Mouse (Mus musculus) heart, postnatal 14 days (tissue): ENCODE results near the gene Bspry. TPM values are rescaled to one million over a fixed set of nuclear protein-coding genes. Genes with fewer than 3 reads are reported as not detected.

ENCODE experiments used
- DNase-seq, 2 experiments: peaks; one replicate each; pipeline ENCODE4 v3.0.0; 2021 to 2022
- intact Hi-C: fragments of 180-260 bp; cut with DNase I; formaldehyde crosslinking; loops from one replicate; pipeline ENCODE4 v1.15.1; 2025
- total RNA-seq, 2 experiments: library from RNA; stranded (reverse); gene quantifications; 2 replicates each; pipeline ENCODE4 v1.2.3; 2021

The Bspry gene
- total RNA-seq, 2 experiments from 2014 or later: 0.12 TPM; not detected in 1

GRCm38 (mm10) chr4:62544801-62545200 lies 64.9 kb downstream of the Bspry start:
- no peak for DNase-seq

More at GRCm38 (mm10) chr4:62544801-62545200, 64.9 kb downstream of the Bspry start:
- intact Hi-C loops: no loop called here

Other genes starting within 250 kb of the Bspry start
- gene Zfp37, start 249.0 kb upstream of the Bspry start, total RNA-seq: 1 to 10 TPM; 2.3 to 2.8 TPM
- gene Slc31a2, start 217.5 kb upstream of the Bspry start, total RNA-seq: 10 to 100 TPM; 16.2 to 17.2 TPM
- 10 to 100 TPM; 19.5 to 23.6 TPM for gene Fkbp15, start 119.5 kb upstream of the Bspry start, total RNA-seq
- 10 to 100 TPM; 25.9 to 28.5 TPM for gene Slc31a1, start 119.3 kb upstream of the Bspry start, total RNA-seq
- gene Cdc26, start 71.4 kb upstream of the Bspry start, total RNA-seq: 10 to 100 TPM; 42.3 to 44.4 TPM
- 10 to 100 TPM in 1 of 2 experiments, 1 to 10 TPM in 1; 9.7 to 10.7 TPM for gene Prpf4, start 71.3 kb upstream of the Bspry start, total RNA-seq
- gene Rnf183, start 44.8 kb upstream of the Bspry start, total RNA-seq: not detected
- gene Wdr31, start 9.2 kb upstream of the Bspry start, total RNA-seq: under 1 TPM; 0.65 to 0.66 TPM
- gene Hdhd3, start 23.4 kb downstream of the Bspry start, total RNA-seq: 1 to 10 TPM; 5.0 to 5.4 TPM
- 10 to 100 TPM; 46.5 to 47.9 TPM for gene Alad, start 39.9 kb downstream of the Bspry start, total RNA-seq
- 10 to 100 TPM; 18.6 to 19.1 TPM for gene Pole3, start 45.0 kb downstream of the Bspry start, total RNA-seq
- under 1 TPM in 1 of 2 experiments, not detected in 1; 0.19 TPM for gene 4933430I17Rik, start 45.3 kb downstream of the Bspry start, total RNA-seq
- 10 to 100 TPM; 38.9 to 42.2 TPM for gene Rgs3, start 79.8 kb downstream of the Bspry start, total RNA-seq